Mouse (Mus musculus): ENCODE measurements around the gene Tmc3. TPM values are rescaled to one million over a fixed set of nuclear protein-coding genes. Genes with fewer than 3 reads are reported as not detected.

The Tmc3 gene
- polyA plus RNA-seq, 2 experiments, result 0.96 to 1.5 TPM

- ATAC-seq (ENCODE audit: low FRiP score, low read depth), result no peak
- Histone ChIP-seq H3K4me1 (ENCODE audit: control insufficient read depth, insufficient read depth, low read length) (no peaks in the 10 kb centered on the region), H3K9ac (ENCODE audit: low read depth, low read length, severe bottlenecking) (no peak overlapping the region), H3K27me3 (ENCODE audit: control insufficient read depth, insufficient read depth, low read length) (no peaks in the 10 kb centered on the region), H3K4me2 (replicated peaks; ENCODE audit: low read depth, low read length, severe bottlenecking) (no peak overlapping the region), H3K4me3 (replicated peaks; ENCODE audit: low read length) (no peak overlapping the region), H3K9me3 (ENCODE audit: control insufficient read depth, low read length) (no peaks in the 10 kb centered on the region), H3K27ac (replicated peaks; ENCODE audit: low read depth, low read length) (no peak overlapping the region), H3K36me3 (ENCODE audit: control insufficient read depth, insufficient read depth, low read length) (no peaks in the 10 kb centered on the region)
- TF ChIP-seq POLR2A (IDR thresholded peaks at IDR 0.05; ENCODE audit: borderline replicate concordance, extremely low read depth, insufficient read depth, insufficient read length), result no peak
- DNase-seq (ENCODE audit: low spot score), result no peak
- 83% methylated on average over 1 of the region's 1 CpGs for WGBS
These were observed 39.3 kb downstream of the Tmc3 start for GRCm38 (mm10) chr7:83624065-83624464.

GRCm38 (mm10) chr7:83626557-83627257 is 42.0 kb downstream of the Tmc3 start:
- Histone ChIP-seq H3K9me3 (ENCODE audit: control insufficient read depth, low read length) (no peaks in the 10 kb centered on the region), H3K4me3 (replicated peaks; ENCODE audit: low read length) (no peak overlapping the region), H3K4me1 (ENCODE audit: control insufficient read depth, insufficient read depth, low read length) (peaks cover 5% of the 10 kb centered on the region; the same call in 1 of the 2 replicates), H3K4me2 (replicated peaks; ENCODE audit: low read depth, low read length, severe bottlenecking) (no peak overlapping the region), H3K36me3 (ENCODE audit: control insufficient read depth, insufficient read depth, low read length) (no peaks in the 10 kb centered on the region), H3K9ac (ENCODE audit: low read depth, low read length, severe bottlenecking) (no peak overlapping the region), H3K27ac (replicated peaks; ENCODE audit: low read depth, low read length) (no peak overlapping the region), H3K27me3 (ENCODE audit: control insufficient read depth, insufficient read depth, low read length) (no peaks in the 10 kb centered on the region)
- no peak for ATAC-seq (ENCODE audit: low FRiP score, low read depth)
- TF ChIP-seq POLR2A (IDR thresholded peaks at IDR 0.05; ENCODE audit: borderline replicate concordance, extremely low read depth, insufficient read depth, insufficient read length), result no peak
- peak; percentile 35 for DNase-seq (ENCODE audit: low spot score)
- WGBS, result 51% methylated on average over 8 of the region's 8 CpGs

- ATAC-seq (ENCODE audit: low FRiP score, low read depth) (no peak), DNase-seq (ENCODE audit: low spot score) (no peak)
- no peak overlapping the region for H3K4me3 ChIP-seq (replicated peaks; ENCODE audit: low read length)
- H3K36me3 ChIP-seq (ENCODE audit: control insufficient read depth, insufficient read depth, low read length), result no peaks in the 10 kb centered on the region
- H3K27ac ChIP-seq (replicated peaks; ENCODE audit: low read depth, low read length), result no peak overlapping the region
- no peak for TF ChIP-seq POLR2A (IDR thresholded peaks at IDR 0.05; ENCODE audit: borderline replicate concordance, extremely low read depth, insufficient read depth, insufficient read length)
- H3K9me3 ChIP-seq (ENCODE audit: control insufficient read depth, low read length), result no peaks in the 10 kb centered on the region
- H3K4me2 ChIP-seq (replicated peaks; ENCODE audit: low read depth, low read length, severe bottlenecking), result no peak overlapping the region
- no peaks in the 10 kb centered on the region for H3K27me3 ChIP-seq (ENCODE audit: control insufficient read depth, insufficient read depth, low read length)
- WGBS, result 83% methylated on average over 4 of the region's 4 CpGs
- H3K9ac ChIP-seq (ENCODE audit: low read depth, low read length, severe bottlenecking), result no peak overlapping the region
- H3K4me1 ChIP-seq (ENCODE audit: control insufficient read depth, insufficient read depth, low read length), result peaks cover 5% of the 10 kb centered on the region
These were observed 42.6 kb downstream of the Tmc3 start for GRCm38 (mm10) chr7:83627369-83627768.

DNA sequence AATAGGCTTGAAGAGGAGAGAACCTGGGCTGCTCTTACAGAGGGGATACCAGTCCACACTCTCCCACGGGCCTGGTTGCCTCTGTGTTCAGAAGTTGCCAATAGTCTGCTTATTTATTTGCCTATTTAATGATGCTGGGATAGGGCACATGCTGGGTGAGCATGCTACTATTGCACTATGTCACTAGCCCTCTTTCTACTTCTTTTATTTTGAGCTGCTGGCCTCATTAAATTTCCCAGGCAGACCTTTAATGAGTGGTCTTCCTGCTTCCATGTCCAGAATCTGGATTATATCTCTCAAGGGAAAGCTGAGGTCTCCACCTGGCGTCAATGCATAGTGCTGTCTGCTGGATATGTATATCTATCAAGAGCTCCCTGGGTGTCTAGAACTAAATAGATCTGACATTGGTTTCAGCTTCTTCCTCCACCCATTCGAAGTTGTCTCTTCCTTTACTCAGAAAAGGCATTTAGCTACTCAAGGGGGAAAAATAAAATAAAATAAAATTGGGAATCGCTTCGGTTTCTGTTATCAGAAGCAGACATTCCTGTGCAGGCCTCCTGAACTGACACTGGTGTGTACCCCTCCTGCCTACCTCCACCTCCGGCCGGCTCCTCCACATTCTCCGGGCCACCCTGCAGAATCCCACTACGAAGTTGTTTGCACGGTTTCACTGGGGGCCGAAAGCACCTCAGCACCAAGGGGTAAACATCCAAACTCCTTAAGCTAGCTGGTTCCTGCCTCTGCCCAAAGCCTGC is 46.5 kb downstream of the Tmc3 start:
- Histone ChIP-seq H3K27me3 (ENCODE audit: control insufficient read depth, insufficient read depth, low read length) (no peaks in the 10 kb centered on the region), H3K4me1 (ENCODE audit: control insufficient read depth, insufficient read depth, low read length) (peaks cover 22% of the 10 kb centered on the region), H3K27ac (replicated peaks; ENCODE audit: low read depth, low read length) (peak overlapping the region; percentile 73), H3K9me3 (ENCODE audit: control insufficient read depth, low read length) (no peaks in the 10 kb centered on the region), H3K4me3 (replicated peaks; ENCODE audit: low read length) (peak overlapping the region; percentile 55), H3K9ac (ENCODE audit: low read depth, low read length, severe bottlenecking) (peak overlapping the region; percentile 67), H3K36me3 (ENCODE audit: control insufficient read depth, insufficient read depth, low read length) (no peaks in the 10 kb centered on the region; the same call in 1 of the 2 replicates), H3K4me2 (replicated peaks; ENCODE audit: low read depth, low read length, severe bottlenecking) (peak overlapping the region; percentile 51)
- no peak for DNase-seq (ENCODE audit: low spot score)
- ATAC-seq (ENCODE audit: low FRiP score, low read depth), result peak; percentile 20
- WGBS, result 9% methylated on average over 11 of the region's 11 CpGs
- TF ChIP-seq POLR2A (IDR thresholded peaks at IDR 0.05; ENCODE audit: borderline replicate concordance, extremely low read depth, insufficient read depth, insufficient read length), result no peak

- TF ChIP-seq POLR2A (IDR thresholded peaks at IDR 0.05; ENCODE audit: borderline replicate concordance, extremely low read depth, insufficient read depth, insufficient read length), result peak; percentile 83; the same call in 1 of the 2 replicates
- peak within 1 kb of the TSS; percentile 73 for H3K27ac ChIP-seq (replicated peaks; ENCODE audit: low read depth, low read length)
- H3K27me3 ChIP-seq (ENCODE audit: control insufficient read depth, insufficient read depth, low read length), result no peaks in the 10 kb centered on the region
- H3K9ac ChIP-seq (ENCODE audit: low read depth, low read length, severe bottlenecking), result peak within 1 kb of the TSS; percentile 67
- peak; percentile 97 for DNase-seq (ENCODE audit: low spot score)
- WGBS, result 1% methylated on average over 33 of the region's 35 CpGs
- peaks cover 5% of the 10 kb centered on the region for H3K36me3 ChIP-seq (ENCODE audit: control insufficient read depth, insufficient read depth, low read length)
- peak within 1 kb of the TSS; percentile 51 for H3K4me2 ChIP-seq (replicated peaks; ENCODE audit: low read depth, low read length, severe bottlenecking)
- peak; percentile 98 for ATAC-seq (ENCODE audit: low FRiP score, low read depth)
- peak within 1 kb of the TSS; percentile 55 for H3K4me3 ChIP-seq (replicated peaks; ENCODE audit: low read length)
- peaks cover 22% of the 10 kb centered on the region for H3K4me1 ChIP-seq (ENCODE audit: control insufficient read depth, insufficient read depth, low read length)
- no peaks in the 10 kb centered on the region for H3K9me3 ChIP-seq (ENCODE audit: control insufficient read depth, low read length)
These were observed 47.3 kb downstream of the Tmc3 start, which contains the start of gene Stard5 for GRCm38 (mm10) chr7:83631828-83632681. Gene Stard5 (plus strand): TSS chr7:83631959.

All from limb, embryonic 14.5 days (tissue).